Mouse (Mus musculus): ENCODE data around the gene Srcin1. TPM values are rescaled to one million over a fixed set of nuclear protein-coding genes. Genes with fewer than 3 reads are reported as not detected.

Srcin1 gene
- total RNA-seq, 2 experiments from 2014 or later: 0.43 to 0.49 TPM

- no peak for DNase-seq
These were observed 3.3 kb upstream of the Srcin1 start for GRCm38 (mm10) chr11:97579088-97579857.

GRCm38 (mm10) chr11:97578286-97578685 is 2.3 kb upstream of the Srcin1 start:
- no peak for DNase-seq

GRCm38 (mm10) chr11:97575638-97576037 is 348 bp downstream of the Srcin1 start:
- DNase-seq: peak; percentile 39

- DNase-seq: no peak
These were observed 911 bp downstream of the Srcin1 start for GRCm38 (mm10) chr11:97575075-97575474.

GRCm38 (mm10) chr11:97574551-97575051 is 1.4 kb downstream of the Srcin1 start:
- DNase-seq: no peak

GRCm38 (mm10) chr11:97573891-97574550 is 2.0 kb downstream of the Srcin1 start:
- DNase-seq: no peak

GRCm38 (mm10) chr11:97572895-97573480 is 3.0 kb downstream of the Srcin1 start:
- DNase-seq: no peak

GRCm38 (mm10) chr11:97572089-97572345 is 4.0 kb downstream of the Srcin1 start:
- no peak for DNase-seq

- no peak for DNase-seq
These were observed 4.5 kb downstream of the Srcin1 start for GRCm38 (mm10) chr11:97571266-97572088.

GRCm38 (mm10) chr11:97570493-97571137 is 5.4 kb downstream of the Srcin1 start:
- DNase-seq: no peak

- no peak for DNase-seq
These were observed 6.2 kb downstream of the Srcin1 start for GRCm38 (mm10) chr11:97569806-97570205.

- no peak for DNase-seq
These were observed 6.7 kb downstream of the Srcin1 start for GRCm38 (mm10) chr11:97569301-97569724.

GRCm38 (mm10) chr11:97568729-97569128 is 7.3 kb downstream of the Srcin1 start:
- DNase-seq: peak; percentile 76

- no peak for DNase-seq
These were observed 8.5 kb downstream of the Srcin1 start for GRCm38 (mm10) chr11:97567480-97567879.

GRCm38 (mm10) chr11:97566551-97566950 is 9.4 kb downstream of the Srcin1 start:
- DNase-seq: no peak

- DNase-seq: no peak
These were observed 12.3 kb downstream of the Srcin1 start for GRCm38 (mm10) chr11:97563730-97564129.

- no peak for DNase-seq
These were observed 13.4 kb downstream of the Srcin1 start for GRCm38 (mm10) chr11:97562536-97562935.

- no peak for DNase-seq
These were observed 15.6 kb downstream of the Srcin1 start for GRCm38 (mm10) chr11:97560210-97560963.

GRCm38 (mm10) chr11:97559549-97559948 is 16.4 kb downstream of the Srcin1 start:
- no peak for DNase-seq

- DNase-seq: no peak
These were observed 18.1 kb downstream of the Srcin1 start for GRCm38 (mm10) chr11:97557885-97558284.
